Mouse (Mus musculus) MEL (cell line): ENCODE data around the gene Kdelc1. TPM values are rescaled to one million over a fixed set of nuclear protein-coding genes. Genes with fewer than 3 reads are reported as not detected.

Experiments
- DNase-seq: peaks from one replicate; pipeline ENCODE4 v3.0.0; 2011; ENCODE audit warnings: low read depth, low spot score
- H3K27ac ChIP-seq: 2 replicates; pipeline ENCODE4 v1.5.1; 2012; ENCODE audit warnings: low read depth, mild to moderate bottlenecking, control low read depth, low read length, moderate library complexity; ENCODE audit not compliant: control insufficient read depth
- H3K27me3 ChIP-seq, 2 experiments: fragments of 150-350 bp in 1 of 2; sonication (generic) in 1 of 2; 2 replicates each; pipeline ENCODE4 v1.6.1; 2012; ENCODE audit warnings: low read length in 2 of 2, mild to moderate bottlenecking in 2 of 2, improper control_type of control experiment in 1 of 2, moderate library complexity in 1 of 2; ENCODE audit not compliant: insufficient read depth in 2 of 2, control insufficient read depth in 1 of 2
- H3K36me3 ChIP-seq, 2 experiments: 2 replicates each; pipeline ENCODE4 v1.6.1; 2012 to 2014; ENCODE audit warnings: low read length in 2 of 2, improper control_type of control experiment in 1 of 2, inconsistent platforms in 1 of 2, mild to moderate bottlenecking in 1 of 2; ENCODE audit not compliant: insufficient read depth in 2 of 2, control insufficient read depth in 1 of 2
- H3K4me1 ChIP-seq, 2 experiments: fragments of 150-350 bp in 1 of 2; sonication (generic) in 1 of 2; 2 replicates each; pipeline ENCODE4 v1.6.1; 2012; ENCODE audit warnings: low read length in 2 of 2, improper control_type of control experiment in 1 of 2, mild to moderate bottlenecking in 1 of 2; ENCODE audit not compliant: insufficient read depth in 2 of 2, control insufficient read depth in 1 of 2
- H3K4me3 ChIP-seq, 2 experiments: fragments of 150-350 bp in 1 of 2; sonication (generic) in 1 of 2; 2 replicates each; pipeline ENCODE4 v1.5.1; 2012; ENCODE audit warnings: low read depth in 2 of 2, low read length in 2 of 2, mild to moderate bottlenecking in 2 of 2, moderate library complexity in 2 of 2, control low read depth in 1 of 2, improper control_type of control experiment in 1 of 2; ENCODE audit not compliant: control insufficient read depth in 1 of 2, insufficient read depth in 1 of 2
- H3K79me2 ChIP-seq: 2 replicates; pipeline ENCODE4 v1.6.1; 2012; ENCODE audit warnings: mild to moderate bottlenecking, low read length, moderate library complexity; ENCODE audit not compliant: control insufficient read depth, poor library complexity, insufficient read depth
- H3K9ac ChIP-seq: 2 replicates; pipeline ENCODE4 v1.6.1; 2012; ENCODE audit warnings: low read depth, mild to moderate bottlenecking, control low read depth, low read length, moderate library complexity; ENCODE audit not compliant: control insufficient read depth, poor library complexity, severe bottlenecking
- H3K9me3 ChIP-seq: fragments of 150-350 bp; sonication (generic); replicated peaks from 2 replicates; pipeline ENCODE4 v1.6.1; 2012; ENCODE audit warnings: mild to moderate bottlenecking, low read length, improper control_type of control experiment, moderate library complexity; ENCODE audit not compliant: insufficient read depth
- CHD1 ChIP-seq: IDR thresholded peaks from 2 replicates; pipeline ENCODE4 v1.6.1; 2012; ENCODE audit warnings: low read depth, mild to moderate bottlenecking, inconsistent platforms, low read length, improper control_type of control experiment
- CHD2 ChIP-seq: IDR thresholded peaks from 2 replicates; pipeline ENCODE4 v1.6.1; 2011; ENCODE audit warnings: low read length, improper control_type of control experiment
- CTCF ChIP-seq, 3 experiments: IDR thresholded peaks in 2 of 3; conservative IDR thresholded peaks in 1 of 3; 2 replicates each; pipeline ENCODE4 v1.5.1; 2011 to 2012; ENCODE audit warnings: low read length in 3 of 3, low read depth in 2 of 3, mild to moderate bottlenecking in 2 of 3, improper control_type of control experiment in 1 of 3, inconsistent platforms in 1 of 3, mixed read lengths in 1 of 3, moderate library complexity in 1 of 3; ENCODE audit not compliant: control insufficient read depth in 1 of 3, insufficient read depth in 1 of 3, poor library complexity in 1 of 3, severe bottlenecking in 1 of 3
- E2F4 ChIP-seq: IDR thresholded peaks from 2 replicates; pipeline ENCODE4 v1.6.1; 2011; ENCODE audit warnings: low read depth, low read length, improper control_type of control experiment, borderline replicate concordance
- ELF1 ChIP-seq: IDR thresholded peaks from 2 replicates; pipeline ENCODE4 v1.6.1; 2014; ENCODE audit warnings: low read depth, mild to moderate bottlenecking, inconsistent platforms, low read length, improper control_type of control experiment, moderate library complexity
- EP300 ChIP-seq, 2 experiments: IDR thresholded peaks; 2 replicates each; pipeline ENCODE4 v1.6.1; 2011; ENCODE audit warnings: improper control_type of control experiment in 2 of 2, low read length in 2 of 2, low read depth in 1 of 2, mild to moderate bottlenecking in 1 of 2
- ETS1 ChIP-seq: IDR thresholded peaks from 2 replicates; pipeline ENCODE4 v1.6.1; 2012; ENCODE audit warnings: low read depth, mild to moderate bottlenecking, inconsistent platforms, low read length, improper control_type of control experiment, moderate library complexity
- GATA1 ChIP-seq: IDR thresholded peaks from 2 replicates; pipeline ENCODE4 v1.6.1; 2011; ENCODE audit warnings: low read depth, low read length, improper control_type of control experiment
- HCFC1 ChIP-seq: IDR thresholded peaks from 2 replicates; pipeline ENCODE4 v1.6.1; 2012; ENCODE audit warnings: low read depth, mild to moderate bottlenecking, inconsistent platforms, low read length, improper control_type of control experiment, moderate library complexity
- JUND ChIP-seq: IDR thresholded peaks from 2 replicates; pipeline ENCODE4 v1.6.1; 2011; ENCODE audit warnings: low read depth, mild to moderate bottlenecking, improper control_type of control experiment, low read length
- KAT2A ChIP-seq: conservative IDR thresholded peaks from 2 replicates; pipeline ENCODE4 v1.6.1; 2012; ENCODE audit warnings: low read depth, low read length, improper control_type of control experiment, inconsistent platforms
- MAFK ChIP-seq: IDR thresholded peaks from 2 replicates; pipeline ENCODE4 v1.6.1; 2011; ENCODE audit warnings: low read depth, mild to moderate bottlenecking, low read length, improper control_type of control experiment, borderline replicate concordance
- MAZ ChIP-seq: IDR thresholded peaks from 2 replicates; pipeline ENCODE4 v1.6.1; 2012; ENCODE audit warnings: low read depth, mild to moderate bottlenecking, inconsistent platforms, low read length, improper control_type of control experiment
- MEF2A ChIP-seq: IDR thresholded peaks from 2 replicates; pipeline ENCODE4 v1.6.1; 2014; ENCODE audit warnings: low read depth, mild to moderate bottlenecking, inconsistent platforms, low read length, improper control_type of control experiment; ENCODE audit not compliant: poor library complexity, insufficient replicate concordance, severe bottlenecking; ENCODE audit errors: extremely low read depth
- MYB ChIP-seq: IDR thresholded peaks from 2 replicates; pipeline ENCODE4 v1.6.1; 2011; ENCODE audit warnings: mild to moderate bottlenecking, low read depth, low read length, improper control_type of control experiment
- NELFE ChIP-seq: IDR thresholded peaks from 2 replicates; pipeline ENCODE4 v1.6.1; 2011; ENCODE audit warnings: low read depth, low read length, improper control_type of control experiment
- NRF1 ChIP-seq: IDR thresholded peaks from 2 replicates; pipeline ENCODE4 v1.6.1; 2014; ENCODE audit warnings: low read depth, mild to moderate bottlenecking, inconsistent platforms, low read length, improper control_type of control experiment, moderate library complexity; ENCODE audit not compliant: poor library complexity, insufficient read depth, severe bottlenecking
- POLR2A ChIP-seq, 2 experiments: IDR thresholded peaks; 2 replicates each; pipeline ENCODE4 v1.6.1; 2011 to 2012; ENCODE audit warnings: low read length in 2 of 2, mild to moderate bottlenecking in 2 of 2, control low read depth in 1 of 2, improper control_type of control experiment in 1 of 2, low read depth in 1 of 2, moderate library complexity in 1 of 2; ENCODE audit not compliant: control insufficient read depth in 1 of 2, insufficient read depth in 1 of 2, poor library complexity in 1 of 2
- POLR2AphosphoS2 ChIP-seq: IDR thresholded peaks from 2 replicates; pipeline ENCODE4 v1.6.1; 2011; ENCODE audit warnings: low read length, improper control_type of control experiment
- POLR2AphosphoS5 ChIP-seq: IDR thresholded peaks from 2 replicates; pipeline ENCODE4 v1.6.1; 2012; ENCODE audit warnings: low read depth, borderline replicate concordance, mild to moderate bottlenecking, inconsistent platforms, low read length, moderate library complexity, mixed read lengths
- RAD21 ChIP-seq: IDR thresholded peaks from 2 replicates; pipeline ENCODE4 v1.6.1; 2011; ENCODE audit warnings: mild to moderate bottlenecking, low read depth, low read length, improper control_type of control experiment
- RCOR1 ChIP-seq: IDR thresholded peaks from 2 replicates; pipeline ENCODE4 v1.6.1; 2012; ENCODE audit warnings: low read depth, mild to moderate bottlenecking, inconsistent platforms, low read length, improper control_type of control experiment
- SIN3A ChIP-seq: IDR thresholded peaks from 2 replicates; pipeline ENCODE4 v1.6.1; 2012; ENCODE audit warnings: low read length, improper control_type of control experiment, inconsistent platforms
- TAL1 ChIP-seq: IDR thresholded peaks from 2 replicates; pipeline ENCODE4 v1.6.1; 2012; ENCODE audit warnings: mild to moderate bottlenecking, inconsistent platforms, low read length, moderate library complexity, mixed read lengths
- TBP ChIP-seq: IDR thresholded peaks from 2 replicates; pipeline ENCODE4 v1.8.0; 2011; ENCODE audit warnings: low read depth, low read length, improper control_type of control experiment
- TCF12 ChIP-seq: IDR thresholded peaks from 2 replicates; pipeline ENCODE4 v1.6.1; 2014; ENCODE audit warnings: low read depth, mild to moderate bottlenecking, inconsistent platforms, low read length, improper control_type of control experiment, moderate library complexity
- UBTF ChIP-seq: IDR thresholded peaks from 2 replicates; pipeline ENCODE4 v1.6.1; 2012; ENCODE audit warnings: low read depth, mild to moderate bottlenecking, inconsistent platforms, low read length, improper control_type of control experiment, moderate library complexity, borderline replicate concordance; ENCODE audit not compliant: insufficient read depth
- USF2 ChIP-seq, 2 experiments: IDR thresholded peaks; 2 replicates each; pipeline ENCODE4 v1.6.1; 2011 to 2012; ENCODE audit warnings: improper control_type of control experiment in 2 of 2, low read length in 2 of 2, borderline replicate concordance in 1 of 2, inconsistent platforms in 1 of 2, low read depth in 1 of 2, mild to moderate bottlenecking in 1 of 2; ENCODE audit not compliant: insufficient read depth in 1 of 2
- ZC3H11A ChIP-seq: IDR thresholded peaks from 2 replicates; pipeline ENCODE4 v1.6.1; 2012; ENCODE audit warnings: low read depth, mild to moderate bottlenecking, inconsistent platforms, low read length, improper control_type of control experiment
- ZKSCAN1 ChIP-seq: IDR thresholded peaks from 2 replicates; pipeline ENCODE4 v1.6.1; 2012; ENCODE audit warnings: low read depth, mild to moderate bottlenecking, inconsistent platforms, low read length, improper control_type of control experiment, moderate library complexity
- ZMIZ1 ChIP-seq: IDR thresholded peaks from 2 replicates; pipeline ENCODE4 v1.6.1; 2012; ENCODE audit warnings: low read depth, mild to moderate bottlenecking, inconsistent platforms, low read length, improper control_type of control experiment, moderate library complexity
- ZNF384 ChIP-seq: IDR thresholded peaks from 2 replicates; pipeline ENCODE4 v1.6.1; 2012; ENCODE audit warnings: low read depth, mild to moderate bottlenecking, inconsistent platforms, low read length, improper control_type of control experiment
- polyA plus RNA-seq, 2 experiments: library from polyadenylated mRNA; stranded (reverse) in 1 of 2; unstranded in 1 of 2; fragments of >175 nt in 1 of 2; fragments of >200 nt in 1 of 2; gene quantifications; 2 replicates each; pipeline versions ENCODE4 v1.2.1 to v1.2.4; 2012; ENCODE audit warnings: low replicate concordance in 2 of 2, low read depth in 1 of 2; ENCODE audit not compliant: insufficient read length in 2 of 2, insufficient read depth in 1 of 2, missing spikeins in 1 of 2
- total RNA-seq: library from RNA; depleted of rRNA; stranded (reverse); fragments of 300-350 nt; gene quantifications from 2 replicates; pipeline ENCODE4 v1.2.3, GENCODE M21; 2012

Gene Kdelc1
- total and polyA plus RNA-seq, 3 experiments, result 17.6 to 28.7 TPM; not detected in 1

DNA sequence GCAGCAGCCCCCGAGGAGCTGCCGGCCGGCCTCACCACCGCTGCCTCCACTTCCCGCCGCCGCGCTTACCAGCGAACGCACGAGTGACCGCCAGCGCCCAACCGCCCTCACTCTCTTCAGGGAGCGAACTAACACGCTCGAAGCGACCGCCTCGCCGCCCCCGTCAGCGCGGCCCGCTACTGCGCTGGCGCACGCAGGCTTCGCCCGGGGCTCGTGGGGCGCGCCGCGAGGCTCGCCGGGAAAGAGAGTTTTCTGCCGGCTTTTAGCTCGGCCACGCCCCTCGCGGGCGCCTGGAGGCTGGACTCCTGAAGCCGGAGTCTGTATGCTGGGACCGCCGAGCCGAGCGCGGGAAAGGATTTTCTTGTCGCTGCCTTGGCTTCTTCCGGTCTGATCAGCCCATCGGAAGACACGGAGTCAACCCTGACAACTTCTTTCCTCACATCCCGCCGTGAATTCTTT lies 16.3 kb downstream of the Kdelc1 start, which contains the start of gene Tex30 (continued):
- TF ChIP-seq CHD1, result no peak

DNA sequence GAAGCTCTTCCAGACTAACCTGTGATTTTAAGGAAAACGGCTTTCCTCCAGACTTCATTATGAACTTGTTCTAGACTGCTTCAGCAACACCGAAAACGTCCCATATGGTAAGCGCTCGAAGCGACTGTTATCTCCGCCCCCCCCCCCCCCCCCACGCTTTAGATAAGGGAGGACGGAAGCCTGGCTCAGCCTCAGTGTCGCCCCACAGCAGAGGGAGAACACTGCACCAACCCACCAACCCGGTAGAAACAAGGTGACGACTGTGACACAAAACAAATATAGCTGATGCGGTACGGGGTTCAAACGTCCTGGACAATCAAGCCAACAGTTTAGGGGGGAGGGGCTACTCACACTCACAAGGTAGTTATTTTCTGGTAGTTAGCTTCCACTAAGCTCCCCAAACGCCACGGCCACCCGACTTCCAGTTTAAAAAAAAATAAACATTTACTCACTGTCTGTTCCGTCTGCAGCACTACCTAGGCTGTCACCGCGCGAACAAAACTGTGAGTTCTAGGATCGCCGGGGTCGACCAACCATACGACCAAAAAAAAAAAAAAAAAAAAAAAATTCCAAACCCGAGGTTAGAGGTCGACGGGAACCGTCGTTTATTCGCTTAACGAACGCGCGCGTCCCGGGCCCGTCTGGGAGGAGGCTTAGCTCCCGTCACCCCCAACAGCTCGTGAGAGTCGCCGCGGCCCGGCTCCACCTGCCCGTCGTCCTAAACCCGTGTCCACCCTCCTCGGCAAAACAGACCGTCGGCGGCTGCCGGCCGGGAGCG lies 17.0 kb downstream of the Kdelc1 start:
- Histone ChIP-seq H3K9me3 (no peaks in the 10 kb centered on the region), H3K79me2 (peaks cover 37% of the 10 kb centered on the region), H3K4me1 (peaks cover 2 to 4% of the 10 kb centered on the region in 2 experiments; a peak in 3 of 4 replicates), H3K27ac (peak overlapping the region; percentile 74), H3K4me3 (peak overlapping the region; percentile 62 to 82), H3K27me3 (no peaks in the 10 kb centered on the region), H3K36me3 (peaks cover 13 to 29% of the 10 kb centered on the region in 2 experiments), H3K9ac (peak overlapping the region; percentile 87)
- DNase-seq, result peak; percentile 80
- TF ChIP-seq MEF2A, result no peak
- 0 out of 2 replicates have a peak, but pooled peaks have one; percentile 20 for TF ChIP-seq TCF12
- TF ChIP-seq GATA1, result peak; percentile 51; the same call in 1 of the 2 replicates
- no peak for TF ChIP-seq ZC3H11A
- TF ChIP-seq NRF1, result no peak
- TF ChIP-seq RAD21, result no peak
- no peak for TF ChIP-seq KAT2A
- no peak for TF ChIP-seq E2F4
- TF ChIP-seq EP300 (IDR thresholded peaks at IDR 0.05; ENCODE audit: low read depth in 1 of 2, low read length in 2 of 2), result 0 out of 4 replicates have a peak, but pooled peaks of 1 of the 2 experiments have one; percentile 17
- TF ChIP-seq MYB, result peak; percentile 47; the same call in 1 of the 2 replicates
- peak; percentile 57 for TF ChIP-seq NELFE
- TF ChIP-seq ZNF384, result peak; percentile 87
- TF ChIP-seq RCOR1, result no peak
- peak; percentile 17; the same call in 1 of the 2 replicates for TF ChIP-seq SIN3A
- TF ChIP-seq CHD2, result no peak
- TF ChIP-seq POLR2AphosphoS2, result no peak
- TF ChIP-seq CHD1, result peak; percentile 96; the same call in 1 of the 2 replicates
- TF ChIP-seq ETS1, result 0 out of 2 replicates have a peak, but pooled peaks have one; percentile 20
- 0 out of 2 replicates have a peak, but pooled peaks have one; percentile 33 for TF ChIP-seq ZMIZ1
- TF ChIP-seq USF2 (IDR thresholded peaks at IDR 0.05; ENCODE audit: borderline replicate concordance in 1 of 2, insufficient read depth in 1 of 2, low read depth in 1 of 2, low read length in 2 of 2), result no peak
- TF ChIP-seq ZKSCAN1, result no peak
- TF ChIP-seq JUND, result no peak
- peak; percentile 53; the same call in 1 of the 2 replicates for TF ChIP-seq HCFC1
- TF ChIP-seq POLR2A (IDR thresholded peaks at IDR 0.05; ENCODE audit: control insufficient read depth in 1 of 2, insufficient read depth in 1 of 2, low read depth in 1 of 2, low read length in 2 of 2, poor library complexity in 1 of 2), result no peak
- no peak for TF ChIP-seq TBP
- TF ChIP-seq MAZ, result 0 out of 2 replicates have a peak, but pooled peaks have one; percentile 48
- no peak for TF ChIP-seq POLR2AphosphoS5
- no peak for TF ChIP-seq TAL1
- TF ChIP-seq CTCF (IDR thresholded peaks at IDR 0.05 in 2 of 3, conservative IDR thresholded peaks at IDR 0.05 in 1 of 3; ENCODE audit: control insufficient read depth in 1 of 3, insufficient read depth in 1 of 3, low read depth in 2 of 3, low read length in 3 of 3, poor library complexity in 1 of 3, severe bottlenecking in 1 of 3), result no peak
- TF ChIP-seq UBTF, result no peak
- TF ChIP-seq ELF1, result no peak
- no peak for TF ChIP-seq MAFK
